Mouse (Mus musculus) T-helper 1 cell (primary cell): ENCODE data around the gene Prkag1.

Experiments
- in situ Hi-C: fragments of 300-600 bp; cut with MboI, MseI; formaldehyde crosslinking; loops from one replicate; pipeline ENCODE4 v1.15.1; 2025; ENCODE audit warnings: high pct_unique_total_duplicates

Prkag1 gene

DNA sequence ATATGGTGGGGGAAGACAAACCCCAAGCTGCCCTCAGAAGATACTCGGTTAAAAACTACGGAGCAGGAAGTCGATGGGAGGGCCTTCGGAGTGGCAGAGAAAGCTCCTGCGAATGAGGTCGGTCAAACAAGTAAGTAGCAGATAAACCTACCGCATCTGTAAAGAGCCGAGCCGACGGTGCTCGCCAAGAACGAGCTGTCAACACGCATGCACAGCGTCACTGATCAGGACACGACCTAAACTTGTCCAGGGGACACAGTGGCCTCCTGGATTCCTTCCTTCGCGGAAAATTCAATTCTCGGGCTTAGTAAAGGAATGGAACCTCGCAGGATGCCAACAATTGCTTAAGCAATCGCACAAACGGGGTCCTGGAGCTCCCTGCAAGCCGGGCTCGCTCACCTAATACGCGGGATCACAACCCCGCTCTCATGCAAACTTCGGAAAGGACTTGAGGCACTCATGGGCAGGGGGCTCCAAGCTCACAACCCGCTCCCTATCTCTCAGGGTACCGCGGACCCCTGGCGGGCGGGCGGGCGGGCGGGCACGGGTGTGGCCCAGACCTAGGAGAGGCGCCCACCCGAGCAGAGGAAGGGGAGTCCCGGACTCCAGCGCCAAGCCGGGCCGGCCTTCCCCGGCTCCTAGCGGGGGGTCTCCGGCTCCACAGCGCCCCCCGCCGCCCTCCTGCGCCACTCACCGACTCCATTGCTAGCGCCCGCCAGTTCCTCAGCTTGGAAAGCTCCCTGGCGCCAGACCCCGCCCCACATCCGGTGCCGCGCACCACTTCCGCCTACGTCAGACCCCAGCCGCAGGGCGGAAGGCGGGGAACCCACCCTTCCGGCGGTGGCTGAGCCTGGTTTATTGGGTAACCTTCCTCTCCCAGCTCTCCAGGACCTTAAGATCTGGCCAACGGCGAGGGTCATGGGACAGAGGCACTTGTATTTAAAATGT, at the start of gene Prkag1:
Prkag1 (minus strand) TSS at position 786 of the 948 bp plus-strand sequence.
- in situ Hi-C loops: loop anchor here (5.0 kb wide), 1 partner anchor 86 kb away; the partner anchor contains the start of gene Lmbr1l

DNA sequence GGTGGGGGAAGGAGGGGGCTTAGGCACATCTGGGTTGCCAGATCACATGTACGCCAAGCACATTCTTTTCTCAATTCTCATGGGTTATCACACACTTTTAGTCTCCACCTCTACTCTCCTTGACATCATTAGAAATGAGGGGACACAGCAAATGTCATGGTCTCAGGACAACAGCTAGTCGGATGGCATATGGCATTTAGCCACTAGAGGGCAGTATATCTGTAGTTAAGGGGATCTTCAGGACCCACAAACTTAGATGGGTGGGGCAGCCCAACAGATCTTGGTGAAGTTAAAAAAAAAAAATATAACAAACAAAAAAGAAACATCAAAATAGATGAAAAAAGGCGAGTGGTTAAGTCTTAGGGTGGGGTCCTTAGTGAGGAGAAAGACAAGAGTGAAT, 46.0 kb upstream of the Prkag1 start:
- in situ Hi-C loops: no loop called here

DNA sequence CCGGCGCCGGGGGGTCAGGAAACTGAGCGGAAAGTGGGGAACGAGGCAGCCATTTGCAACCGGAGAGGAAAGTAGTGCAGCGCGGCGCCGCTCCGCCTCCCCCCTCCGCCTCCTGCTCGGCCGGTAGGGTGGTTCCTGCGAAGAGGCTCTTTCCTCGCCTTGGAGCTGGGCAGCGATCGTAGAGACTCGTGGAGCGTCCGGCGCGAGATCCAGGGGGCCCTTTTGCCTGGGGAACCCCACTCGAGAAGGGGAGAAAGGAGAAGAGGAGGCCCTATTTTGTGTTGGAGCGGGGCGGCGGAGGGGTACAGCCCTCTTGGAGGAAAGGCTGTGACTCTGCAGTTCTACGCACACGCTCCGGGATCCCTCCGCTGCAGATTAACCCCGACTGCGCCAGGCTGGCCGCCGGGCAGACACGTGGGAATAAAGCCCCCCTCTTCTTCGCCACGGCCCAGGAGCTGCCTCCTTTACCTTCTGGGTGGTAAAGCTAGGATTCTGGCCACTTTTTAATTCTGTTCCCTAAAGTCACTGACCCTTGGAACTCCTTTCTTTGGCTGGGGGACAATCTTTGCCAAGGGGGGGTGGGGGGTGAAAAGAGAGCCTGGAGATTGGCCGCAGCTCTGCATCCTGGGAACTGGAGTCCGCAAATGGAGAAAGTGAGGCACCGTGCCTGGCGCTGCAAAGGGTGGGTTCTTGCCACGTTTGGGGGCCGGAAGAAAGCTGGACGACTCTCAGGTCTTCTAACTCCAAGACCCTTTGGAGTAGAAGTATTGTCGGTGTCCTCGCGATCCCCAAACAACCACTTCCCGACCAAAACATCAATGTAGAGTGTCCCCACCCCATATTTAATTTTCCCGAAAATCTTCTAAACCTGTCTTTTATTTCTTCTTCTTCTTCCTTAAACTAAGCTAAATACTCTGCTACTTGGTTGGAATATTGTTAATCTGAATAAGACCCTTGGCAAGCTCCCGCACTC, 40.9 kb upstream of the Prkag1 start:
- in situ Hi-C loops: no loop called here

- in situ Hi-C loops: no loop called here
Observed at GRCm38 (mm10) chr15:98871070-98871915, 40.0 kb upstream of the Prkag1 start, which contains the start of gene Kmt2d. Gene Kmt2d, minus strand, starts transcription at chr15:98871204.

- in situ Hi-C loops: no loop called here
Observed at GRCm38 (mm10) chr15:98870179-98871069, 39.1 kb upstream of the Prkag1 start.

DNA sequence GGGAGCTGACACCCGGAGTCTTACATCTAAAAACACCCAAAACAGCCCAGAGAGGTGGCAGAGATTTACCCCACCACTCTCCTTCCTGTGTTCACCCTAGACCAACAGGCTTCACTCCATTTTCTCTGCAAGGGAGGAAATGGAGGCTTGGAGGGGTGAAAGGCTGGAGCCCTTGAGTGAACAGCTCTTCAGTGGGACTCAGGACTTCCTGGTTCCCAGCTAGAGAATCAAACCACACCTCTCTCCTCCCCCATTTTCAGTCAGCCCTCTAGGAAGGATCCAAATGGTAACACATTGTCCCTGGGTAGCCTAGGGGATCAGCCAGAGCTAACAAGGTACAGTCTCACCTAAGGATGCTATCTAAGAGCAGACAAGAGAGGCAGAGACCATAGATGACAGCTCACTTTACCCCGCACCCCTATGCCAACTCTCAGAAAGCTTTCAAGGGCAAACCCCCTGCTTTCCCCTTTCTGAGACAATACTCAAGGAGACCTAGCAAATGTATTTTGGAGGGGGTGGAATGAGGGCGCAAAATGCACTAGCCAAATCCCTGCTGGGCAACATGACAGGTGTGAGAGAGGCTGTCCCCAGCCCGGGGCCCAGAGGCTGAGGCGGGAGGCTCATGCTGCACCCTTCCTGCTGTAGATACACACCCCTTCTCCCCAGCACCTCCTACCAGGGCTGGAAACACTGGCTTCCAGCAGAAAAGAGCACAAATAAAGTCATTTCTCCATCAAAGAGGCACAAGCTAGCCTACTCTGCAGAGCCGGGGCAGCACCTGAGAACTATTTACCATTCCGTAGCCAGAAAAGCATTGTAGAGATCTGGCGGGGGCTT, 38.2 kb upstream of the Prkag1 start:
- in situ Hi-C loops: no loop called here

GRCm38 (mm10) chr15:98868346-98869063, 37.2 kb upstream of the Prkag1 start:
- in situ Hi-C loops: no loop called here

GRCm38 (mm10) chr15:98867321-98867720, 36.0 kb upstream of the Prkag1 start:
- in situ Hi-C loops: no loop called here

GRCm38 (mm10) chr15:98866501-98866900, 35.2 kb upstream of the Prkag1 start:
- in situ Hi-C loops: no loop called here

DNA sequence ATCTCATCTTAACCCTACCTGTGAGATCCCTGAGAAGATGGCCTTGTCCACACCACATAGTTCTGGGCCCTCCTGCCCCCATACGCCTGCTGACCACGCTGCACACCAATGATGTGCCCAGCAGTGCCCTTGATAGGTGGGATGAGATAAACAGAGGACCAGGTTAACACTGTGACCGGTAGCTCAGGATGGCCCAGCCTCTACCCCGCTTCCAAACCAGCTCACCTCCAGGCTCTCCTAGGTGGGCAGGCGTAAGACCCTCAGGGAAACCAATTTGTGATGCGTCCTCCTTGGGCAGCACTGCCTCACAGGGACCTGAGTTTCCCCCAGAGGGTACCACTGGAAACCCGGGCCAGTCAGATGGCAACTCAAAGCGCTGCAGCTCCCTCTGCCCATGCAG, 34.5 kb upstream of the Prkag1 start:
- in situ Hi-C loops: no loop called here

- in situ Hi-C loops: no loop called here
Observed at GRCm38 (mm10) chr15:98864951-98865350, 33.6 kb upstream of the Prkag1 start.

DNA sequence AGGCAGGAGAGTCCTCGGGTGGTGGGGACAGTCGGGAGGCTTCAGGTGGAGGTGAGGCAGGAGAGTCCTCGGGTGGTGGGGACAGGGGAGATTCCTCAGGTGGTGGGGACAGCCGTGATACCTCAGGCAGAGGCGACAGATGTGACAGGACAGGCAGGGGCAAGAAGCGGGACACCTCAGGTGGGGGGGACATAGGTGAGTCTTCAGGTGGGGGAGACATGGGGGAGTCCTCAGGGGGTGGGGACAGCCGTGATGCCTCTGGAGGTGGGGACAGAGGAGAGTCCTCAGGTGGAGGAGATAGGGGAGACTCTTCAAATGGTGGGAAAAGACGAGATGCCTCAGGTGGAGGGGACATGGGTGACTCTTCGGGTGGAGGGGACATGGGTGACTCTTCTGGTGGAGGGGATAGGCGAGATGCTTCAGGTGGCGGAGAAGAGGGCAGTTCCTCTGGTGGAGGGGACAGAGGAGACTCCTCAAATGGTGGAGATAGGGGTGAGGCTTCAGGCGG, 32.2 kb upstream of the Prkag1 start:
- in situ Hi-C loops: no loop called here

DNA sequence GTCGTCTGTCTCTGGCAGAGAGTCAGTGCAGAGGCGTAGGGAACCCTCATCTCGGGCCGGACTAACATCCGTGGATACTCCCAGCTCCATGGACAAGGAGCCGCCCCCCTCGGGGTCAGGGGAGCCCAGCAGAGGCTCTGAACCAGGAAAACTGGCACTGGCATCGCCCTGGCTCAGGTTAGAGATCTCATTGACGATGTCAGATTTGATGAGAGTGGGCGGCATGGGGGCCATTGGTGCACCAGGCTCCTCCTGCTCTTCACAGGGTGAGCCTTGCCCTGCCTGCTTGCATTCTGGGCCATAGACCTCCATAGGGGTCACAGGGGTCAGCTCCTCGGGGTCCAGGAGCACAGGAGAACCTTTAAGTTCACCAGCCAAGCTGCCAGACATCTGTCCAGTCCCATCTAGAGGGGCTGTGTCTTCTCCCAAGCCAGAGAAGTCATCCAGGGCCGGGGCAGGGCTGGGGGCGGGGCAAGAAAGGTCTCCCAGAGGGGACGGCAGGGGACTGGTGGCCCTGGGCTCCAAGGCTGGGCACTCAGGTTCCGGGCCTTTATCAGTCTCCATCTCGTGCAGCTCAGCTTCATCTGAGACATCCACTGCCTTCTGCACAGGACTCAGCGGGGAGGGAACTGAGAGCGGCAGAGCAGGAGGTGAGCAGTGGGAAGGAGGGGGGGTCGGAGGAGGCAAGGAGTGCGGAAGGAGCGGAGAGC, 30.5 kb upstream of the Prkag1 start:
- in situ Hi-C loops: no loop called here

- in situ Hi-C loops: no loop called here
Observed at GRCm38 (mm10) chr15:98860921-98861320, 29.6 kb upstream of the Prkag1 start.

- in situ Hi-C loops: no loop called here
Observed at GRCm38 (mm10) chr15:98859319-98860043, 28.2 kb upstream of the Prkag1 start.

- in situ Hi-C loops: loop anchor here (5.0 kb wide), 1 partner anchor 102 kb away; no protein-coding TSS in a partner anchor
Observed at GRCm38 (mm10) chr15:98854214-98854613, 22.9 kb upstream of the Prkag1 start.
